Mouse (Mus musculus): ENCODE measurements around the gene Cpa1.

DNA sequence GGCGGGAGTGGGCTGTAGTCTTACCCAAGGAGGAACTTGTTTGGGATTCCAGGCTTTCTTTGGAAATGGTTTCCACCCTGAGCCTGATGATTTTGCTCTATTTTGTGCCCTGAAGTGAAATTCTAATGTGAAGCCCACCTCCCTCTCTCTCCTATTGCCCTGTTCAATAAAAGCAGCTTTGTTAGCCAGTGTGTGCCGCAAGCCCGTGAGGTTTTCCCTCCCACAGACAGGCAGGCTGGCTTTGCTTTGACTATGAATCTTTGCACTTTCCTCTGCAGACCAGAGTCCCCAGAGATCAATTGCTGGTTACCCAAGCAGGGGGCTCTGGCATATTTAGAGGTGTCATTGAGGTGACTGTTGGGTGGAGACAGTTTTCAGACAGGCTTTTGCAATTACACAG lies 5.4 kb downstream of the Cpa1 start:
- TF ChIP-seq CTCF (conservative IDR thresholded peaks at IDR 0.05; ENCODE audit: low read length) (no peak), NANOG (IDR thresholded peaks at IDR 0.05; ENCODE audit: borderline replicate concordance, low read length) (no peak), POU5F1 (IDR thresholded peaks at IDR 0.05; ENCODE audit: borderline replicate concordance, low read length) (no peak)

Data from E14TG2a.4 (cell line).